Mouse (Mus musculus): ENCODE measurements around the gene Naa25. TPM values are rescaled to one million over a fixed set of nuclear protein-coding genes. Genes with fewer than 3 reads are reported as not detected.
"Not testable (repeated sequence)": the region's sequence is repeated elsewhere in the genome, so short reads cannot be mapped to it uniquely, and the experiment has no call there.

The Naa25 gene
- polyA plus RNA-seq (2016; fragmentation: Nextera tagmentation; extraction: Ambion mirVana) = 49.9 TPM in 2 replicates

- peaks cover 19% of the 10 kb centered on the region for H3K4me1 ChIP-seq
- 10% methylated on average over 53 of the region's 53 CpGs for WGBS
- peaks cover 10% of the 10 kb centered on the region; the same call in 1 of the 2 replicates for H3K36me3 ChIP-seq
- H3K9ac ChIP-seq = peak within 1 kb of the TSS; percentile 87
- peak within 1 kb of the TSS; percentile 92 for H3K4me3 ChIP-seq
- no peaks in the 10 kb centered on the region for H3K9me3 ChIP-seq
- H3K4me2 ChIP-seq (replicated peaks) = peak within 1 kb of the TSS; percentile 93
- H3K27ac ChIP-seq = peak within 1 kb of the TSS; percentile 20; the same call in 1 of the 2 replicates
- peak; percentile 96 for ATAC-seq (ENCODE audit: low FRiP score, low read depth)
- no peaks in the 10 kb centered on the region for H3K27me3 ChIP-seq (replicated peaks)
These were observed at the start of gene Naa25 for GRCm38 (mm10) chr5:121397187-121398145. TSS of gene Naa25 (plus strand) at chr5:121397936.

GRCm38 (mm10) chr5:121359229-121359628 lies 38.5 kb upstream of the Naa25 start:
- Histone ChIP-seq H3K9ac (no peak overlapping the region), H3K4me3 (no peak overlapping the region), H3K4me1 (no peaks in the 10 kb centered on the region), H3K27ac (no peak overlapping the region), H3K9me3 (no peaks in the 10 kb centered on the region), H3K27me3 (replicated peaks) (no peaks in the 10 kb centered on the region), H3K4me2 (replicated peaks) (no peak overlapping the region), H3K36me3 (peaks cover 97% of the 10 kb centered on the region)
- ATAC-seq (ENCODE audit: low FRiP score, low read depth) = no peak
- WGBS = 83% methylated on average over 9 of the region's 9 CpGs

GRCm38 (mm10) chr5:121361696-121362095 lies 36.0 kb upstream of the Naa25 start:
- Histone ChIP-seq H3K9ac (no peak overlapping the region), H3K27me3 (replicated peaks) (no peaks in the 10 kb centered on the region), H3K27ac (no peak overlapping the region), H3K4me1 (no peaks in the 10 kb centered on the region), H3K9me3 (no peaks in the 10 kb centered on the region), H3K4me2 (replicated peaks) (no peak overlapping the region), H3K4me3 (no peak overlapping the region), H3K36me3 (peaks cover 97% of the 10 kb centered on the region)
- no peak for ATAC-seq (ENCODE audit: low FRiP score, low read depth)
- 88% methylated on average over 5 of the region's 5 CpGs for WGBS

- H3K27me3 ChIP-seq (replicated peaks) = no peaks in the 10 kb centered on the region
- H3K4me3 ChIP-seq = no peak overlapping the region
- no peak overlapping the region for H3K4me2 ChIP-seq (replicated peaks)
- 90% methylated on average over 7 of the region's 7 CpGs for WGBS
- no peak overlapping the region for H3K27ac ChIP-seq
- no peak overlapping the region for H3K9ac ChIP-seq
- no peaks in the 10 kb centered on the region for H3K9me3 ChIP-seq
- no peaks in the 10 kb centered on the region for H3K4me1 ChIP-seq
- H3K36me3 ChIP-seq = peaks cover 97% of the 10 kb centered on the region
- ATAC-seq (ENCODE audit: low FRiP score, low read depth) = no peak
These were observed 34.3 kb upstream of the Naa25 start for GRCm38 (mm10) chr5:121363441-121363840.

GRCm38 (mm10) chr5:121366449-121367225 lies 31.1 kb upstream of the Naa25 start:
- no peak for ATAC-seq (ENCODE audit: low FRiP score, low read depth)
- H3K4me3 ChIP-seq = no peak overlapping the region
- no peak overlapping the region for H3K9ac ChIP-seq
- 89% methylated on average over 16 of the region's 16 CpGs for WGBS
- H3K9me3 ChIP-seq = no peaks in the 10 kb centered on the region
- no peak overlapping the region for H3K27ac ChIP-seq
- no peak overlapping the region for H3K4me2 ChIP-seq (replicated peaks)
- no peaks in the 10 kb centered on the region for H3K4me1 ChIP-seq
- peaks cover 89% of the 10 kb centered on the region for H3K36me3 ChIP-seq
- no peaks in the 10 kb centered on the region for H3K27me3 ChIP-seq (replicated peaks)

- H3K9me3 ChIP-seq = no peaks in the 10 kb centered on the region
- no peak overlapping the region for H3K27ac ChIP-seq
- 86% methylated on average over 4 of the region's 4 CpGs for WGBS
- H3K27me3 ChIP-seq (replicated peaks) = no peaks in the 10 kb centered on the region
- ATAC-seq (ENCODE audit: low FRiP score, low read depth) = no peak
- no peaks in the 10 kb centered on the region for H3K4me1 ChIP-seq
- H3K36me3 ChIP-seq = peaks cover 89% of the 10 kb centered on the region
- H3K4me3 ChIP-seq = no peak overlapping the region
- no peak overlapping the region for H3K4me2 ChIP-seq (replicated peaks)
- no peak overlapping the region for H3K9ac ChIP-seq
These were observed 30.5 kb upstream of the Naa25 start for GRCm38 (mm10) chr5:121367255-121367654.

- H3K4me2 ChIP-seq (replicated peaks) = no peak overlapping the region
- peaks cover 84% of the 10 kb centered on the region for H3K36me3 ChIP-seq
- H3K9me3 ChIP-seq = no peaks in the 10 kb centered on the region
- H3K4me3 ChIP-seq = no peak overlapping the region
- no peaks in the 10 kb centered on the region for H3K4me1 ChIP-seq
- H3K9ac ChIP-seq = no peak overlapping the region
- 81% methylated on average over 6 of the region's 6 CpGs for WGBS
- no peak for ATAC-seq (ENCODE audit: low FRiP score, low read depth)
- no peak overlapping the region for H3K27ac ChIP-seq
- H3K27me3 ChIP-seq (replicated peaks) = no peaks in the 10 kb centered on the region
These were observed 26.0 kb upstream of the Naa25 start for GRCm38 (mm10) chr5:121371712-121372111.

- Histone ChIP-seq H3K27me3 (replicated peaks) (no peaks in the 10 kb centered on the region), H3K9ac (no peak overlapping the region), H3K4me2 (replicated peaks) (no peak overlapping the region), H3K4me1 (no peaks in the 10 kb centered on the region), H3K9me3 (no peaks in the 10 kb centered on the region), H3K36me3 (peaks cover 85% of the 10 kb centered on the region), H3K4me3 (no peak overlapping the region), H3K27ac (no peak overlapping the region)
- ATAC-seq (ENCODE audit: low FRiP score, low read depth) = no peak
- 90% methylated on average over 3 of the region's 3 CpGs for WGBS
These were observed 22.9 kb upstream of the Naa25 start for GRCm38 (mm10) chr5:121374790-121375189.

- WGBS = 77% methylated on average over 5 of the region's 5 CpGs
These were observed 20.8 kb upstream of the Naa25 start for GRCm38 (mm10) chr5:121376972-121377371.

GRCm38 (mm10) chr5:121378678-121379256 lies 19.0 kb upstream of the Naa25 start:
- peaks cover 76% of the 10 kb centered on the region for H3K36me3 ChIP-seq
- no peaks in the 10 kb centered on the region for H3K9me3 ChIP-seq
- H3K27ac ChIP-seq = no peak overlapping the region
- H3K4me2 ChIP-seq (replicated peaks) = no peak overlapping the region
- H3K4me1 ChIP-seq = no peaks in the 10 kb centered on the region; the same call in 1 of the 2 replicates
- 93% methylated on average over 13 of the region's 13 CpGs for WGBS
- H3K4me3 ChIP-seq = no peak overlapping the region
- H3K27me3 ChIP-seq (replicated peaks) = no peaks in the 10 kb centered on the region
- H3K9ac ChIP-seq = no peak overlapping the region
- ATAC-seq (ENCODE audit: low FRiP score, low read depth) = no peak

More at GRCm38 (mm10) chr5:121376972-121377371, 20.8 kb upstream of the Naa25 start:
- H3K4me3 ChIP-seq; H3K27ac ChIP-seq; H3K4me1 ChIP-seq; H3K4me2 ChIP-seq (replicated peaks); H3K9ac ChIP-seq; ATAC-seq (ENCODE audit: low FRiP score, low read depth); H3K9me3 ChIP-seq; H3K27me3 ChIP-seq (replicated peaks): not testable (repeated sequence)
- peaks cover 89% of the 10 kb centered on the region for H3K36me3 ChIP-seq

GRCm38 (mm10) chr5:121380692-121381091 lies 17.0 kb upstream of the Naa25 start:
- ATAC-seq (ENCODE audit: low FRiP score, low read depth) = no peak
- Histone ChIP-seq H3K27me3 (replicated peaks) (no peaks in the 10 kb centered on the region), H3K9me3 (no peaks in the 10 kb centered on the region), H3K4me1 (peaks cover 5% of the 10 kb centered on the region), H3K36me3 (peaks cover 59% of the 10 kb centered on the region), H3K9ac (no peak overlapping the region), H3K4me2 (replicated peaks) (no peak overlapping the region), H3K4me3 (no peak overlapping the region), H3K27ac (no peak overlapping the region)
- WGBS = 88% methylated on average over 2 of the region's 2 CpGs
